Mouse (Mus musculus): ENCODE results near the gene Pphln1. TPM values are rescaled to one million over a fixed set of nuclear protein-coding genes. Genes with fewer than 3 reads are reported as not detected.

Pphln1 gene
- polyA plus RNA-seq, 1 experiment, result 33.7 TPM

DNA sequence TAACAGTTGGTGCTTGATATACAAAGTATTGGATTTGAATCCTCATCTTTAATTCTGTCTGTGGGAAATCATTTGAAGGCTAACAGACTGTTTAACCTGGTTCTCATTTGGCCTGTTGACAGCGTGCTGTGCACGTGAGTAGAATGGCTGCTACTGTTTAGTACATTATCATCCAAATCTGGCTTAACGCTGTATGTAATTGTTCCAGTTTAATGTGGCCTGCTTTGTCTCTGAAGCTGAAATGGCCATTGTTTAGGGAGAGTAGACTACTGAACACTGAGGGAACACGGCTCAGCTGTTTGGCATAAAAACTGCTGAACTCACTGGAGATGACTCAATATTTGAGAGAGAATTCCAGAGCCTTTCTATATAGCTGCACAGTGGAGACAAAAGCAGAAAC is 81.3 kb downstream of the Pphln1 start:
- H3K36me3 ChIP-seq (ENCODE audit: control insufficient read depth, insufficient read depth, low read length), result no peaks in the 10 kb centered on the region
- H3K4me3 ChIP-seq (ENCODE audit: control insufficient read depth, low read depth, low read length), result no peak overlapping the region
- no peak for TF ChIP-seq CTCF (IDR thresholded peaks at IDR 0.05; ENCODE audit: control insufficient read depth, insufficient read depth, insufficient replicate concordance, low read depth, low read length)
- TF ChIP-seq POLR2A (IDR thresholded peaks at IDR 0.05; ENCODE audit: control insufficient read depth, low read depth, low read length), result no peak
- no peaks in the 10 kb centered on the region for H3K4me1 ChIP-seq (ENCODE audit: control insufficient read depth, insufficient read depth, low read length)
- H3K27me3 ChIP-seq (ENCODE audit: control insufficient read depth, insufficient read depth, low read length), result no peaks in the 10 kb centered on the region
- H3K27ac ChIP-seq (ENCODE audit: control insufficient read depth, insufficient read depth, low read depth, low read length), result no peak overlapping the region

DNA sequence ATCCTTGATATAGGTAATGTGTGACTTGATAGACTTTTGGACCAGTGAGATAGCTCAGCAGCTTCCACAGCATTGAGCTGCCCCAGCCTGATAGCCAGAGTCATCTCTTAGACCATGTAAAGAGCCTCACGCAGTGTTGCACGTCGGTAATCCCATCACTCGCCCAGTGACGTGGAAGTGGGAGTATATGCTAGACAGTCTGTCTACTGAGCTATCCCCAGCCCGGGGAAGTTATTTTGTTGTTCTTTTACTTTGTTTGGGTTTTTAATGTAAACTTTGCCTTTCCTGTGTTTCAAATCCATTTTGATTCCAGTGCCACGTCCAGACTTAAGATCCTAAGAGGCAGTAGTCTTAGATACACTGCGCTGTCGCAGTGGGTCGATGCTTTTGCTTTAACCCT is 83.0 kb downstream of the Pphln1 start:
- Histone ChIP-seq H3K36me3 (ENCODE audit: control insufficient read depth, insufficient read depth, low read length) (no peaks in the 10 kb centered on the region), H3K4me1 (ENCODE audit: control insufficient read depth, insufficient read depth, low read length) (no peaks in the 10 kb centered on the region), H3K27me3 (ENCODE audit: control insufficient read depth, insufficient read depth, low read length) (no peaks in the 10 kb centered on the region), H3K4me3 (ENCODE audit: control insufficient read depth, low read depth, low read length) (no peak overlapping the region), H3K27ac (ENCODE audit: control insufficient read depth, insufficient read depth, low read depth, low read length) (no peak overlapping the region)
- no peak for TF ChIP-seq POLR2A (IDR thresholded peaks at IDR 0.05; ENCODE audit: control insufficient read depth, low read depth, low read length)
- no peak for TF ChIP-seq CTCF (IDR thresholded peaks at IDR 0.05; ENCODE audit: control insufficient read depth, insufficient read depth, insufficient replicate concordance, low read depth, low read length)

DNA sequence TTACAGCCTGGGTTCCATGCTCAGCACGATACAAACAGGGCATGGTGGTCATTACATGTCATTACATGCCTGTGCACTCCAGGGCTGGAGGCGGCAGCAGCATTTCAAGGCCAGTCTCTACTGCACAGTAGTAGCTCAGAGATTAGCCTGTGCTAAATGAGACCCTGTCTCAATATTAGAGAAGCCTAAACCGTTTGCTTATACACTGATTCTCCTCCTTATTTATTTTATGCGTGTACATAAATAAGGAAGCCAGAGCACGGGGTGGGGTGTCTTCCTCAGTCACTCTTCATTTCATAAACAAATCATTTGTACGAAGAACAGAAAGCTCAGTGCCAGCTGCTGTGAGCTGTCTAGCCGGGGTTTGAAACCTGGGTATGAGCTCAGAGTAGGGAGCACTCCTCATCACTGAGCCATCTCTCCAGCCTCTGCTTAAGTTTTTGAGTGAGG is 86.1 kb downstream of the Pphln1 start:
- no peak for TF ChIP-seq CTCF (IDR thresholded peaks at IDR 0.05; ENCODE audit: control insufficient read depth, insufficient read depth, insufficient replicate concordance, low read depth, low read length)
- TF ChIP-seq POLR2A (IDR thresholded peaks at IDR 0.05; ENCODE audit: control insufficient read depth, low read depth, low read length), result no peak
- H3K4me3 ChIP-seq (ENCODE audit: control insufficient read depth, low read depth, low read length), result no peak overlapping the region
- no peaks in the 10 kb centered on the region for H3K36me3 ChIP-seq (ENCODE audit: control insufficient read depth, insufficient read depth, low read length)
- no peaks in the 10 kb centered on the region for H3K27me3 ChIP-seq (ENCODE audit: control insufficient read depth, insufficient read depth, low read length)
- no peaks in the 10 kb centered on the region for H3K4me1 ChIP-seq (ENCODE audit: control insufficient read depth, insufficient read depth, low read length)
- no peak overlapping the region for H3K27ac ChIP-seq (ENCODE audit: control insufficient read depth, insufficient read depth, low read depth, low read length)

DNA sequence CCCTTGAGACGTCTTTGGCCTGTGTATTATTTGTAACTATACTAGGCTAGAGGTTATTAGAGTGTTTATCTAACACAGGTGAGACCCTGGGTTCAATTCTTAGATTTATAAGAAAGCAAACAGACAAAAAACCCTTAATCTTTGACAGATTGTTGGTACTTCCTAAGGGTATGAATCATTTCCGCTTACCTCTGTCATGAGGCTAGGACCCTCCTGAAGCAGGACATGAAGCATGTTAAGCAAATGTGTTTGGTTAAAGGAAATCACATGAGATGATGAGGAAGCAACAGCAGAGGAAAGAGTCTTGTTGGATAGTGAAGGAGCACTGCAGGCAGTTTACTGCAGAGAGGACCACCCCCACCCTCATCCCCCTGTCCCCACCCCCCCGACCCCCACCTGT is 87.1 kb downstream of the Pphln1 start:
- TF ChIP-seq CTCF (IDR thresholded peaks at IDR 0.05; ENCODE audit: control insufficient read depth, insufficient read depth, insufficient replicate concordance, low read depth, low read length) (no peak), POLR2A (IDR thresholded peaks at IDR 0.05; ENCODE audit: control insufficient read depth, low read depth, low read length) (no peak)
- no peaks in the 10 kb centered on the region for H3K36me3 ChIP-seq (ENCODE audit: control insufficient read depth, insufficient read depth, low read length)

DNA sequence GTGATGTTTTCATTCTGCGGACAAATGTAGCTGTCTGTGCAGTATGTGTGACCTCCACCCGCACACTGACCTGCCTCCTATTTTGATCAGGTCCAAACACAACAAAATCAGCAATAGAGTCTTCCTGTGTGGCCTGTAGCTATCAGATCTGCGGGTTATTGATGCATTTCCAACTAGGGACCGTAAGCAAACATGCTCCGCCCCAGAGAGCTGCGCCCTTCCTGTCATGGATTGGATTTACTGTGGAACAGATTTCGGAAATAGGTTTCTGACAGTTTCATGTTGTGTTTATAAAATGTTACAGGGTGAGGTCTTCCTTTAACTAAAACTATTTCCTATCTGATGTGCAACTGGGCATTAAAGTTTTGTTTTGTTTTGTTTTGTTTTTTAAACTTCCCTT is 87.9 kb downstream of the Pphln1 start:
- H3K36me3 ChIP-seq (ENCODE audit: control insufficient read depth, insufficient read depth, low read length), result no peaks in the 10 kb centered on the region

More for the DNA sequence above, 87.1 kb downstream of the Pphln1 start:
- no peaks in the 10 kb centered on the region for H3K4me1 ChIP-seq (ENCODE audit: control insufficient read depth, insufficient read depth, low read length)
- no peak overlapping the region for H3K27ac ChIP-seq (ENCODE audit: control insufficient read depth, insufficient read depth, low read depth, low read length)
- no peaks in the 10 kb centered on the region for H3K27me3 ChIP-seq (ENCODE audit: control insufficient read depth, insufficient read depth, low read length)
- no peak overlapping the region for H3K4me3 ChIP-seq (ENCODE audit: control insufficient read depth, low read depth, low read length)

DNA sequence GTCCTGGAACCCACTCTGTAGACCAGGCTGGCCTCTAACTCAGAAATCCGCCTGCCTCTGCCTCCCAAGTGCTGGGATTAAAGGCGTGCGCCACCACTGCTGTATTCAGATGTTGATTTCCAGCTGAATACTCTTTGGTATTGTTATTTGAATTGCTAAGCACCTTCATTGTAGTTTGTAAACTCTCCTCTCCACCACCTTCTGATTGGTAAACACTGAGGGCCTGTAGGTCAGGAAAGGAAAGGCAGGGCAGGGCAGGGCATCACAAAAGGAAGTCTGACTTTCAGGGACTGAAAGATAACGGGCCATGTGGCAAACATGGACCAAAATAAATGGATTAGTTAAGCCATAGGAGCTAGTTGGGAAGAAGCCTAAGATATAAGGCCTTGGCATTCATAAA is 91.4 kb downstream of the Pphln1 start:
- Histone ChIP-seq H3K36me3 (ENCODE audit: control insufficient read depth, insufficient read depth, low read length) (no peaks in the 10 kb centered on the region), H3K4me3 (ENCODE audit: control insufficient read depth, low read depth, low read length) (no peak overlapping the region), H3K27me3 (ENCODE audit: control insufficient read depth, insufficient read depth, low read length) (no peaks in the 10 kb centered on the region), H3K27ac (ENCODE audit: control insufficient read depth, insufficient read depth, low read depth, low read length) (no peak overlapping the region), H3K4me1 (ENCODE audit: control insufficient read depth, insufficient read depth, low read length) (no peaks in the 10 kb centered on the region)
- no peak for TF ChIP-seq CTCF (IDR thresholded peaks at IDR 0.05; ENCODE audit: control insufficient read depth, insufficient read depth, insufficient replicate concordance, low read depth, low read length)
- no peak for TF ChIP-seq POLR2A (IDR thresholded peaks at IDR 0.05; ENCODE audit: control insufficient read depth, low read depth, low read length)

More for the DNA sequence above, 87.9 kb downstream of the Pphln1 start:
- H3K27ac ChIP-seq (ENCODE audit: control insufficient read depth, insufficient read depth, low read depth, low read length), result no peak overlapping the region
- no peaks in the 10 kb centered on the region for H3K27me3 ChIP-seq (ENCODE audit: control insufficient read depth, insufficient read depth, low read length)
- no peak overlapping the region for H3K4me3 ChIP-seq (ENCODE audit: control insufficient read depth, low read depth, low read length)
- no peak for TF ChIP-seq POLR2A (IDR thresholded peaks at IDR 0.05; ENCODE audit: control insufficient read depth, low read depth, low read length)
- no peak for TF ChIP-seq CTCF (IDR thresholded peaks at IDR 0.05; ENCODE audit: control insufficient read depth, insufficient read depth, insufficient replicate concordance, low read depth, low read length)
- no peaks in the 10 kb centered on the region for H3K4me1 ChIP-seq (ENCODE audit: control insufficient read depth, insufficient read depth, low read length)

DNA sequence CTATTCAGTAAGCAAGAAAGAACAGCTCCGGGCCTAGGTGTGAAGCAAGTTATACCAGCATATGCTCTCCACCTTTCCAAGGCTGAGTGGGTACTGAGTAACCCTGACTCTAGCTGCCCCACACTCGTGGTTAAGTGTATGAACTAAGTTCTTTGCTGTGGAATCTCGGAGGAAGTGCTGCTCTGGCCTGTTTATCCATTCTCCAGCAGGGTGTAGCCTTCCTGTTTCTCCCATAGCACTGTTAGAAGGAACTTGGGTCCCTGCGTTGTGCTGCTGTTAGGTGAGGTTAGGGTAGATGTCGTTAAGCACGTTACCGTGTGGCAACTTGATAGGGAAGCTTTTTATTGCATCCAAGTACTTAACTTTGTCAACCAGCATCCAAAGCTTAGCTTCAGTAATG is 96.5 kb downstream of the Pphln1 start:
- no peak overlapping the region for H3K4me3 ChIP-seq (ENCODE audit: control insufficient read depth, low read depth, low read length)
- no peaks in the 10 kb centered on the region for H3K27me3 ChIP-seq (ENCODE audit: control insufficient read depth, insufficient read depth, low read length)
- H3K4me1 ChIP-seq (ENCODE audit: control insufficient read depth, insufficient read depth, low read length), result no peaks in the 10 kb centered on the region
- H3K36me3 ChIP-seq (ENCODE audit: control insufficient read depth, insufficient read depth, low read length), result no peaks in the 10 kb centered on the region
- TF ChIP-seq POLR2A (IDR thresholded peaks at IDR 0.05; ENCODE audit: control insufficient read depth, low read depth, low read length) (no peak), CTCF (IDR thresholded peaks at IDR 0.05; ENCODE audit: control insufficient read depth, insufficient read depth, insufficient replicate concordance, low read depth, low read length) (no peak)
- H3K27ac ChIP-seq (ENCODE audit: control insufficient read depth, insufficient read depth, low read depth, low read length), result no peak overlapping the region

DNA sequence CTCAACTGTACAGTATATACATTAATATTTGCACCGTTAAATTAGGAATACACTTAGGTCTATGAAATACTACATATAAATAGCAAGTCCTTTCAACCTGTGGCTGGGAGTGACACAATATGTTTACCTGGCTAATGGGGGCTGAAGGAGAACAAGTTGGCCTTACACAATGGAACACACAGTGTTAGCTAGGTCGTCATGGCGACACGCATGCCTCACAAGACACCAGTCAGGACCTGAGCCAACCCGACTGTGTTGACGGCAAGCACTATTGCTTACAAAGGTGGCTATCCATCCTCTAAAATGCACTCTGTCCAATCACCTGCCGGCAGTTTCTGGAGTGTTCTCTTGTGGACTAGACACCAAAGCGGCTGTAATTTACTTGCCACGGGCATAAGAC is 101.7 kb downstream of the Pphln1 start:
- H3K36me3 ChIP-seq (ENCODE audit: control insufficient read depth, insufficient read depth, low read length), result no peaks in the 10 kb centered on the region
- no peak overlapping the region for H3K4me3 ChIP-seq (ENCODE audit: control insufficient read depth, low read depth, low read length)
- TF ChIP-seq CTCF (IDR thresholded peaks at IDR 0.05; ENCODE audit: control insufficient read depth, insufficient read depth, insufficient replicate concordance, low read depth, low read length) (no peak), POLR2A (IDR thresholded peaks at IDR 0.05; ENCODE audit: control insufficient read depth, low read depth, low read length) (no peak)
- no peaks in the 10 kb centered on the region for H3K27me3 ChIP-seq (ENCODE audit: control insufficient read depth, insufficient read depth, low read length)
- peaks cover 5% of the 10 kb centered on the region for H3K4me1 ChIP-seq (ENCODE audit: control insufficient read depth, insufficient read depth, low read length)
- H3K27ac ChIP-seq (ENCODE audit: control insufficient read depth, insufficient read depth, low read depth, low read length), result no peak overlapping the region
